Mouse (Mus musculus) granulocyte monocyte progenitor cell, adult 5-6 weeks (primary cell): ENCODE results near the gene Olfr853. TPM values are rescaled to one million over a fixed set of nuclear protein-coding genes. Genes with fewer than 3 reads are reported as not detected.

Source experiments
- ATAC-seq: replicated peaks from 2 replicates; pipeline ENCODE4 v1.8.0; 2016; ENCODE audit warnings: mild to moderate bottlenecking, moderate TSS enrichment, inconsistent platforms; ENCODE audit not compliant: poor library complexity, severe bottlenecking
- total RNA-seq, 2 experiments: library from RNA; stranded (forward) in 1 of 2; stranded (reverse) in 1 of 2; fragments of 200-712, 200-1000 nt in 1 of 2; fragments of >200 nt in 1 of 2; fragmentation: Nextera tagmentation in 1 of 2; gene quantifications; 2 replicates each; pipeline ENCODE4 v1.2.3; 2014 to 2017

The Olfr853 gene
- total RNA-seq (2014; fragmentation: Nextera tagmentation) (not detected in 2 replicates), total RNA-seq (2017) (not detected in 2 replicates)

DNA sequence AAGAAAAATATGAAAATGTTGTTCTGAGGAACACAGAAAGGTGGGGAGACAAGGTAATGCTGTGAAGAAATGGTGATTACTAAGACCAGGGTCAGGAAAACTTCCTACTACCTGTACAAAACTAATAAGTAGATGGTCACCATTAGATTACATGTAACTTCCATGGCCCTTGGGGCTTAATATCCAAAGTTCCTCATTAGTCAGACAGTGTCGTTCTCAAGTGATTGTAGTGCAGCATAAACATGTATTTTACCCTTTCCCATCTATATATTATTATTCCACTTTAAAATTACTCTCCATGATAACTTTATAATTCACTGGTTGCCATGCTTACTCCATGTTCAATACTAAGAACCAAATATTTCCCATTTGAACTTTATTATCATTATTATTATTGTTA, at the start of gene Olfr853:
Olfr853 (minus strand) TSS at position 101 of the 400 bp plus-strand sequence.
- ATAC-seq = no peak

DNA sequence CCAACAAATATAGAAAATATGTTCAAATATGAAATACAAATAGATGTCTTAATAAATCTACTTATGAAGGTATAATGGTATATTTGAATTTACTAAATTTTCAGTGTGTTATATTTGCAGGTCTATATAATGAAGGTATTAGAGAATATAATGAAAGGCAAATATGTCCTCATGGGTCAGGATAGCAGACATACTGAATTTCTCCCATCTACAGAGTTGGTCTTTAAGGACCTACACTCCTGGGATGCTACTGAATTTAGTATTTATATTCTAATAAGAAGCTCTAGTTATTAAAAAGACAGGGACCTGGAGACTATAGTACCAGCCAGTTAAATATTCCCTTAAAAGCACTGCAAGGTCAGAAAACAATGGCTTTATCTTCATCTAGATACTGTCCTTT, 41.4 kb upstream of the Olfr853 start, which contains the start of gene Olfr855:
Olfr855 (plus strand) TSS at position 301 of the 400 bp plus-strand sequence.
- no peak for ATAC-seq

DNA sequence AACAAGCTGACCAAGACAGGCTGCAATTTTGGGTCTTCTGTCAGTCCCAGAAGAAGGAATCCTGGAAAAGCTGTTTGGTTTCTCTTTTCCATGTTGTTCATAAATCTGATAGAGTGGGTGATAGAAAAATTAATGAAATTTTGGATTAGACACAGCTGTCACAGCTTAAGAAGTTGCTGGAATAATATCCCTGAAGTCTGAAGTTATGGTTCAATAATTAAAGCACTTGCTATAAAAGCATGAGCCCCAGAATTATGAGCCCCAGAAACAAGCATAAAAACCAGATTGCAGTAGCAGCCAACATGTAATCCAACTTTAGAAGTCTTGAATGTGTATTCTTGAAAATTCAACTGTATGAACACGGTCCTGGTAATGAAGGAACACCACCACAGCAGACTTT, 26.4 kb upstream of the Olfr853 start, which contains the start of gene Olfr854:
Olfr854 (minus strand) TSS at position 101 of the 400 bp plus-strand sequence.
- ATAC-seq = no peak

DNA sequence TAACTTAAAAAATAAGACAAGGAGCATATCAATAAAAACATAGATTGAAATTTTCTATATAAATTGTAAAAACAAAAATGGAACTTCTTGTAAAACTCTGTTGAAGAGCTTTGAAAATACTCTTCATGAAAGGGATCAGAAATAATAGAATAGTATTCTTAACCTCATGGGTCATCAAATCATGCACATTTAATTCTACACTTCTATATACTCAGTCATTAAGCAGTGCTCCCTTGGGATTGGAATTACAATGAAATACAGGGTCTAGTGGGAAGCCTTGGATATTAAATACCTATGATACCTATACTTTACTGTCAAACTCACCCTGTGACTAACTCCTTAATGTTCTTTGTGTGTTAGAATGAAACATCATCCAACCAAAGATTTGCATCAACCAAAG, 47.9 kb downstream of the Olfr853 start, which contains the start of gene Olfr851:
Olfr851 (plus strand) TSS at position 301 of the 400 bp plus-strand sequence.
- ATAC-seq = no peak

Other genes starting within 250 kb of the Olfr853 start
- gene Olfr844, start 224.7 kb downstream of the Olfr853 start, total RNA-seq (2014; fragmentation: Nextera tagmentation) = not detected in 2 replicates
- gene Olfr844, start 224.7 kb downstream of the Olfr853 start, total RNA-seq (2017) = not detected in 2 replicates
- not detected in 2 replicates for gene Olfr845, start 204.6 kb downstream of the Olfr853 start, total RNA-seq (2014; fragmentation: Nextera tagmentation)
- gene Olfr845, start 204.6 kb downstream of the Olfr853 start, total RNA-seq (2017) = not detected in 2 replicates
- gene Olfr846, start 177.1 kb downstream of the Olfr853 start, total RNA-seq (2014; fragmentation: Nextera tagmentation) = not detected in 2 replicates
- not detected in 2 replicates for gene Olfr846, start 177.1 kb downstream of the Olfr853 start, total RNA-seq (2017)
- not detected in 2 replicates for gene Olfr847, start 162.4 kb downstream of the Olfr853 start, total RNA-seq (2014; fragmentation: Nextera tagmentation)
- not detected in 2 replicates for gene Olfr847, start 162.4 kb downstream of the Olfr853 start, total RNA-seq (2017)
- gene Olfr849, start 100.8 kb downstream of the Olfr853 start, total RNA-seq (2014; fragmentation: Nextera tagmentation) = not detected in 2 replicates
- not detected in 2 replicates for gene Olfr849, start 100.8 kb downstream of the Olfr853 start, total RNA-seq (2017)
- not detected in 2 replicates for gene Olfr850, start 62.8 kb downstream of the Olfr853 start, total RNA-seq (2014; fragmentation: Nextera tagmentation)
- not detected in 2 replicates for gene Olfr850, start 62.8 kb downstream of the Olfr853 start, total RNA-seq (2017)
- not detected in 2 replicates for gene Olfr851, start 47.8 kb downstream of the Olfr853 start, total RNA-seq (2014; fragmentation: Nextera tagmentation)
- gene Olfr851, start 47.8 kb downstream of the Olfr853 start, total RNA-seq (2017) = not detected in 2 replicates
- gene Olfr854, start 26.3 kb upstream of the Olfr853 start, total RNA-seq (2014; fragmentation: Nextera tagmentation) = not detected in 2 replicates
- not detected in 2 replicates for gene Olfr854, start 26.3 kb upstream of the Olfr853 start, total RNA-seq (2017)
- not detected in 2 replicates for gene Olfr855, start 41.5 kb upstream of the Olfr853 start, total RNA-seq (2014; fragmentation: Nextera tagmentation)
- not detected in 2 replicates for gene Olfr855, start 41.5 kb upstream of the Olfr853 start, total RNA-seq (2017)
- gene Zfp317, start 81.0 kb upstream of the Olfr853 start, total RNA-seq (2014; fragmentation: Nextera tagmentation) = 9.4 and 17.3 TPM in 2 replicates
- 17.4 and 24.3 TPM in 2 replicates for gene Zfp317, start 81.0 kb upstream of the Olfr853 start, total RNA-seq (2017)
- gene Olfr857, start 168.4 kb upstream of the Olfr853 start, total RNA-seq (2014; fragmentation: Nextera tagmentation) = not detected in 2 replicates
- gene Olfr857, start 168.4 kb upstream of the Olfr853 start, total RNA-seq (2017) = not detected in 2 replicates
- gene Olfr58, start 239.2 kb upstream of the Olfr853 start, total RNA-seq (2014; fragmentation: Nextera tagmentation) = not detected in 2 replicates
- not detected in 2 replicates for gene Olfr58, start 239.2 kb upstream of the Olfr853 start, total RNA-seq (2017)